Mouse (Mus musculus): ENCODE results near the gene Rnf11.

DNA sequence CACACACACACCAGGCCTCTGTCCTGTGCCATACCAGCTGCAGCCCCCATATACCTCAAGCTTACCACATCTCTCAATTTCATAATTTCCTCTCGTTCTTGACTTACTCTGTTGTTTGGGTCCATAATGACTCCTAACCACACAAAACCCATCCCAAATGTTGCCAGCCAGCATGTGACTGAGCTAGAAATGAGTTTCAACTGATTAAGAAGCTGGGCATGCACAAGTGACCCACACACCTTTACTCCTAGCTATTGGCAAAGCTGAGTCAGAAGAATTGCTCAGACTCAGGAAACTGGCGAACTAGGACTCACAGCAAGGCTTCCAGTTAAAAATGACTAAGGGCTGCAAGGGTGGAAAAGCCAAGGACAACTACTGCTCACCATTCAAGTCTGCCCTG is 3.1 kb downstream of the Rnf11 start:
- TF ChIP-seq CTCF (IDR thresholded peaks at IDR 0.05; ENCODE audit: low read depth, low read length) (no peak), POLR2A (IDR thresholded peaks at IDR 0.05; ENCODE audit: extremely low read depth, insufficient read depth, low read length) (no peak)

Data from liver, adult 2 months (tissue).